Mouse (Mus musculus) ES-E14 (cell line): ENCODE results near the gene Rec8.
A peak's percentile ranks its signal among the peaks of the same experiment; 100 is the strongest.

Source experiments
- CHD2 ChIP-seq: IDR thresholded peaks from 2 replicates; pipeline ENCODE4 v1.6.1; 2014; ENCODE audit warnings: mild to moderate bottlenecking, low read depth, low read length, inconsistent platforms
- HCFC1 ChIP-seq: IDR thresholded peaks from 2 replicates; pipeline ENCODE4 v1.6.1; 2012; ENCODE audit warnings: low read length, inconsistent platforms, borderline replicate concordance; ENCODE audit not compliant: insufficient read depth
- MAFK ChIP-seq: IDR thresholded peaks from 2 replicates; pipeline ENCODE4 v1.6.1; 2014; ENCODE audit warnings: mild to moderate bottlenecking, low read depth, low read length, inconsistent platforms; ENCODE audit not compliant: insufficient read depth
- ZC3H11A ChIP-seq: IDR thresholded peaks from 2 replicates; pipeline ENCODE4 v1.6.1; 2012; ENCODE audit warnings: low read depth, mild to moderate bottlenecking, inconsistent platforms, low read length, borderline replicate concordance
- ZNF384 ChIP-seq: IDR thresholded peaks from 2 replicates; pipeline ENCODE4 v1.6.1; 2012; ENCODE audit warnings: low read depth, low read length, inconsistent platforms

DNA sequence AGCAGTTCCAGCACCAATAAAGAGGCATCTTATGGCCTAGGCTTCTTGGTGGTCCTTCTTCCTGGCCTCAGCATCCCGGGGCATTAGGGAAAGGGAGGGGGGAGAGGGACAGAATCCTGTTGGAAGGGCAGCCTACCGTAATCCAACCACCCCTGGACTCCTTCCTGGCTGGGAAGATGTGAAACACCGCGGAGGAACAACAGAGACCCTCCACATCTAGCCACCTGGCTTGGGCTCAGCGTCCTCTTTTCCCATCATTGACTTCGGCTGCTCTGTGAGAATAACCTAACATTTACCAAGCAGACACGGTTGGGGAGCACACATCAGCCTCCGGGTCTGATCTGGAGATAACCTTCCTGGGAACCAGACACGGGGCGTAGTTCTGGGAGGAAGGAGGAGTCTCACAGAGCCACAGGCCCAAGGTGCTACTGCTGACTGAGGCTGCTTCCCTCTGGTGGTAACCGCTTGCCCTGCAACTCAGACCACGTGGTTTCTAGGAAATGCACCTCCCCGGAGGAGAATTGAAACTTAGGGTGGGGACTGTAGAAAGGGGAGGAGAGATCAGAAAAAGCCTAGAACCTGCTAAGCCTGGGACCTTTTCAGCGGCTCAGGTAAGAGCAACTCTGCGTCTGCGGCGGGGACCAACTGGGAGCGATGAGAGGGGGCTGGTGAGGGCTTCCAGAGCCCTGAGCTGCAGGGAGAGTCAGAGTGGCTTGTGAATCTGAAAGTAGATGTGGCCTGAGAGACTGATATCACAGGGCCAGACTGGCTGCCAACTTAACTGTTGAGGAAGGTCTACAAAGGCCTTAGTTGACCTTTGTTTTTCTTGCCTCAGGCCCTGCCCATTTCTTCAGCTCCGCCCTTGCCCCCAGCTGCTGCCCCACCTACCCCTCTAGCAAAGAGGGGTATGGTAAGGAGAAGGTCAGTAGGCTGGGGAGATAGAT is 13.9 kb upstream of the Rec8 start:
- peak; percentile 57; the same call in 1 of the 2 replicates for TF ChIP-seq HCFC1
- no peak for TF ChIP-seq CHD2
- no peak for TF ChIP-seq ZNF384
- no peak for TF ChIP-seq ZC3H11A
- no peak for TF ChIP-seq MAFK
